Mouse (Mus musculus): ENCODE measurements around the gene Apbb2.
"Not testable (repeated sequence)": the region's sequence is repeated elsewhere in the genome, so short reads cannot be mapped to it uniquely, and the experiment has no call there.

Gene Apbb2

DNA sequence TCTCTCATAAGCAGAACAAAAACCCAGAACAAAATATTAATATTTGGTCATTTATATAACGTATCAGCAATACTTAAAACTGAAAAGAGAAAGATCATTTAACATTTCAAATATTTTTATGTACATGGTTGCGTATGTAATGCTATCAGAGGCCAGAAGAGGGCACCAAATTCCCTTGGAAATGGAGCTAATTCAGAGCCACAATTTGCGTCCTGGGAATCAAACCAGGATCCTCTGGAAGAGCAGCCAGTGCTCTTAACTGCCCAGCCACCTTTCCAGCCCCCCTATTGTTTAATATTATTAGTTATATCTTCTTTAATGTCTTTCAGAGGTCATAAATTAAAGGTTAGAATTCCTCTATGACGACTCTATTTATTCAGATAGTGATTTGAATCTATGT is 355.2 kb downstream of the Apbb2 start:
- DNase-seq = peak; percentile 34

DNA sequence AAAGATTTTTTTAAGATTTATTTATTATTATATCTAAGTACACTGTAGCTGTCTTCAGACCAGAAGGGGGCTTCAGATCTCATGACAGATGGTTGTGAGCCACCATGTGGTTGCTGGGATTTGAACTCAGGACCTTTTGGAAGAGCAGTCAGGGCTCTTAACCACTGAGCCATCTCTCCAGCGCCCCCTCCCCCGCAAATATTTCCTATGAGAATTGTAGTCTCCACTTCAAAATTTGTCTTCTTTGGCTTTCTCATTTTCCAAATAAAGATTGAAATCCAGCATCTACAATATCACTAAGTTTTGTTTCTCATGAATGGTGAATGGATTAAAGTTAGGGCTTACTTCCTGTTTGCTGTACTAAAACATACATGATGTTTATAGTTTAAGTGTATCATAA is 356.1 kb downstream of the Apbb2 start:
- DNase-seq = no peak

DNA sequence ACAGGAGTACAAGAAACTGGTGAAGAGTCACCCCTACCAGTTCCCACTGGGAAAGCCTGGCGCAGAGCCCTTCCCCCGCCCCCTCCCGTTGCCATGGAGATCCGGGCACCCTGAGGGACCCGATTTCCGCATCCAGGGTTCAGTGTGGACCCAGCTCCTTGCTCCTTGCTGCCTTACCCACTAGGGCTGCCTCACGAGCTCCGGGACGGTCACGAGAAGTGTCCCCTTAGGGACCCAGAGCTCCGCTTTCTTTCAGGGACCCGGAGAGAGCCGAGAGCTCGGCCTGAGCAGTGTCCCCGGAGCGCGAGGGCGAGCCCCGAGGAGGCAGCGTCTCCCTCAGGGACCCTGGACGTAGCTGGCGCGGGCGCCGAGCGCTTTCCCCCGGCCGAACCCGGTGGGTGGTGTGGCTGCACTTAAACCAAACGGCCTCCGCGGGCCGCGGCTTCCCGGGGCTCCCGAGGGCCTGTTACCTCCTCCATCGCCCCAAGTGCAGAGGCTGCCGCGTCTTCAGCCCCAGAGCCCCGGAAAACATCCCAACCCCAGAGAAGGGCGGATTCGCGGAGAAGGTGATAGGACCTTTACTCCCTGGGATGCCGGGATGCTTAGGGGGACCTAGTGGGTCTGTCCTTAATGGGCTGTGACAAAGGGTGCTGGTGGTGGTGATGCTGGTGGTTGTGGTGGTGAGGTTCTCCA is 358.7 kb downstream of the Apbb2 start, which contains the start of gene Nsun7:
TSS of gene Nsun7 (plus strand) at position 142 of the 693 bp plus-strand sequence.
- peak; percentile 86 for DNase-seq

DNA sequence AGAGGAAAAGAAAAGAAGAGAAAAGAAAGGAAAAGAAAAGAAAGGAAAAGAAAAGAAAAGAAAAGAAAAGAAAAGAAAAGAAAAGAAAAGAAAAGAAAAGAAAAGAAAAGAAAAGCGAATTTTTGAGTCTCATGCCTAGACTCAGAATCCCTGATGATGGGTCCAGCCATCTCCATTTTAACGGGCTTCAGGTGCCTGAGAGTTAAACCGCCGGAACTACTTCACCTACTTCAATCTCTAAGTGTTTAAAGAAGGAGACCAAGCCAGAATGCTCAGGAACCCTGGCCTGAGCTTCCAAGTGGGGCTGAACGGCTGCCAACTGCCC is 359.2 kb downstream of the Apbb2 start:
- DNase-seq = not testable (repeated sequence)

DNA sequence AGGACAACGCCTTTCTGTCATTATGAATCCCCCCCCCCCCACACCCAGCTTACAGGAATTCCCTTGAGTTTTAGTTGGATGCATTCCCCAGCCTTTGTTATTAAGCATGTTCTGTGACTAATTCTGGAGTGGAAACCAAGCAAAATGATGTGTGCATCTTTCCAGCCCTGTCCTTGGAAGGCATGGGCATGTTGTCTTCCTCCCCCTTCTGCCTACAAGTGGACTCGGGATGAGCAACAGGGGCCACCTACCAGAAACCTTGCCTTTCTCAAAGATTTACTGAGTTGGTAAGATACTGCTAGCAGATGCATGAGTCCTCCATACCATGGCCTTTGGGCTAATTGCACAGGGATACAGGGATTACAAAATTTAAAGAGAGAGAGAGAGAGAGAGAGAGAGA is 359.6 kb downstream of the Apbb2 start:
- no peak for DNase-seq

DNA sequence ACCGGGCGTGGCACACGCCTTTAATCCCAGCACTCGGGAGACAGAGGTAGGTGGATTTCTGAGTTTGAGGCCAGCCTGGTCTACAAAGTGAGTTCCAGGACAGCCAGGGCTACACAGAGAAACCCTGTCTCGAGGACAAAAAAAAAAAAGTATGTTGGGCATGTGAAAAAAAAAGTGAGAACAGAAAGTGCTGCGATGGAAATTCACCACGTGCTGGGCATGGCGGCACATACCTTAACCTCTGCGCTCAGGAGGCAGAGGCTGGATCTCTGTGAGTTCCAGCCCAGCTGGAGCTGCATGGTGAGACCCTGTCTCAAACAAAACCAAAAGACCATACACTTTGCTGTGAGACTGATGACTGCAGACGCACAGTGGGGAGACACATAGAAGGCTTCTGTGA is 363.5 kb downstream of the Apbb2 start:
- no peak for DNase-seq

DNA sequence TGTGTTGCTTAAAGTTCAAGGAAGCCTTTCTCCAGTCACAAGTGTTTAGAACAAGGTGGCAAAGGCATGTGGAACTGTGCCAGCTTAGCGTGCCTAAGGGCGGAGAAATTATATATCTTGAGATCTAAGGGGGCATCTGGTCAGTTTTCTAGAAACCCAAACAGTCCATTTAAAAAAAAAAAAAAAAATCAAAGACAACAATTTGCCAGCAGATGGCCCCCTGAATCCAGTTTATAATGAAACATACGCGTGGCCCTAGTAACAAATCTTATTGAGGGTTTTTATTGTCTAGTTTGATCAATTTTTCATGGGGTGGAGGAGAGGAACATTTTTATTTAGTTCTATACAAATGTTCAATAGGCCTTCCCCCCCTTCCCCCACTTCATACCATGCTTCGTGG is 365.4 kb downstream of the Apbb2 start:
- peak; percentile 7 for DNase-seq

Measured in right cerebral cortex, postnatal 4 days (tissue).